Mouse (Mus musculus): ENCODE results near the gene Gm10226. TPM values are rescaled to one million over a fixed set of nuclear protein-coding genes. Genes with fewer than 3 reads are reported as not detected.

Gene Gm10226
- polyA plus RNA-seq, 1 experiment from 2014 or later = 5.4 TPM

Other genes with a start within 250 kb of the Gm10226 start
- gene Zfp51, start 241.5 kb upstream of the Gm10226 start, polyA plus RNA-seq (2014; fragmentation: Nextera tagmentation; extraction: Ambion mirVana) = 14.7 and 16.4 TPM in 2 replicates
- gene Zfp53, start 202.9 kb upstream of the Gm10226 start, polyA plus RNA-seq (2014; fragmentation: Nextera tagmentation; extraction: Ambion mirVana) = 13.1 and 13.8 TPM in 2 replicates
- 4.0 and 4.9 TPM in 2 replicates for gene Zfp52, start 156.3 kb upstream of the Gm10226 start, polyA plus RNA-seq (2014; fragmentation: Nextera tagmentation; extraction: Ambion mirVana)
- 25.3 and 26.6 TPM in 2 replicates for gene Zfp948, start 124.9 kb upstream of the Gm10226 start, polyA plus RNA-seq (2014; fragmentation: Nextera tagmentation; extraction: Ambion mirVana)
- 4.9 and 6.3 TPM in 2 replicates for gene Zfp983, start 41.2 kb upstream of the Gm10226 start, polyA plus RNA-seq (2014; fragmentation: Nextera tagmentation; extraction: Ambion mirVana)
- gene Zfp760, start 15.9 kb downstream of the Gm10226 start, polyA plus RNA-seq (2014; fragmentation: Nextera tagmentation; extraction: Ambion mirVana) = 13.1 and 16.5 TPM in 2 replicates
- gene Zfp229, start 38.9 kb downstream of the Gm10226 start, polyA plus RNA-seq (2014; fragmentation: Nextera tagmentation; extraction: Ambion mirVana) = 7.0 and 8.3 TPM in 2 replicates
- gene Zfp820, start 153.9 kb downstream of the Gm10226 start, polyA plus RNA-seq (2014; fragmentation: Nextera tagmentation; extraction: Ambion mirVana) = 9.2 and 10.1 TPM in 2 replicates
- 9.7 and 10.5 TPM in 2 replicates for gene Zfp995, start 218.1 kb downstream of the Gm10226 start, polyA plus RNA-seq (2014; fragmentation: Nextera tagmentation; extraction: Ambion mirVana)

Measured in stomach, embryonic 14.5 days (tissue).